Mouse (Mus musculus): Measurements from ENCODE around the gene Dusp16.

DNA sequence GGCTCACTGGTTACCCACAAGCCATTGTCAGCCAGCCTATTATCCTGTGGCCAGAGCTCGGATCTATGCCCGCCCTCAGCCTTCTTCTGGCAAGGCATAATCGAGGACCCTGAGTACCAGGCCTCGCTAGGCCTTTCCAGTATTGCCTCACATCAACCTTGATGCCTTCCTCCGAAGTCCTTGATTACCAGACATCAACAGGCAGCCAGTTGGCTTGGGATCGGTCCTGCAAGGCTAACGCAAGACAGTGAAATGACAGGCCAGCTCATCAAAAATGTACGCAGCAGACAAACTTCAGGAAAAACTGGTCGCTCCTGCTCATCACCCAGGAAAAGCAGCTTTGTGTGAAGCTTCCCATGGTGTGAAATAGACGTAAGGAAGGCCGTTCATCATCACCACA is 15.4 kb upstream of the Dusp16 start:
- TF ChIP-seq HCFC1 (IDR thresholded peaks at IDR 0.05; ENCODE audit: borderline replicate concordance, insufficient read depth, low read length): no peak
- TF ChIP-seq ZC3H11A (IDR thresholded peaks at IDR 0.05; ENCODE audit: borderline replicate concordance, low read depth, low read length): no peak

All from ES-E14 (cell line).